Mouse (Mus musculus): ENCODE results near the gene Crabp1. TPM values are rescaled to one million over a fixed set of nuclear protein-coding genes. Genes with fewer than 3 reads are reported as not detected.

Gene Crabp1
- polyA plus RNA-seq, 2 experiments: 0.17 to 0.99 TPM

- Histone ChIP-seq H3K4me1 (replicated peaks; ENCODE audit: control insufficient read depth in 2 of 2, insufficient read depth in 2 of 2, low read length in 1 of 2) (no peaks in the 10 kb centered on the region), H3K4me3 (ENCODE audit: insufficient read depth in 1 of 2, low read depth in 2 of 2, low read length in 2 of 2) (no peak overlapping the region), H3K27ac (no peak overlapping the region), H3K27me3 (ENCODE audit: control insufficient read depth, insufficient read depth, low read length) (no peaks in the 10 kb centered on the region), H3K9me3 (ENCODE audit: control insufficient read depth, low read length) (no peaks in the 10 kb centered on the region), H3K9ac (replicated peaks) (no peak overlapping the region), H3K4me2 (ENCODE audit: low read depth) (no peak overlapping the region), H3K36me3 (replicated peaks; ENCODE audit: control insufficient read depth, insufficient read depth, low read depth) (no peaks in the 10 kb centered on the region)
- DNase-seq (ENCODE audit: low read depth in 3 of 3, low spot score in 3 of 3): no peak
- WGBS (ENCODE audit: insufficient replicate concordance): 55% methylated on average over 6 of the region's 6 CpGs
- ATAC-seq (ENCODE audit: insufficient read depth): no peak
- TF ChIP-seq EP300 (IDR thresholded peaks at IDR 0.05; ENCODE audit: low read depth) (no peak), CTCF (IDR thresholded peaks at IDR 0.05; ENCODE audit: low read depth) (no peak)
Measured at GRCm38 (mm10) chr9:54802749-54803679, 38.5 kb downstream of the Crabp1 start.

- H3K4me1 ChIP-seq (replicated peaks; ENCODE audit: control insufficient read depth in 2 of 2, insufficient read depth in 2 of 2, low read length in 1 of 2): no peaks in the 10 kb centered on the region
- no peak for DNase-seq (ENCODE audit: low read depth in 3 of 3, low spot score in 3 of 3)
- TF ChIP-seq EP300 (IDR thresholded peaks at IDR 0.05; ENCODE audit: low read depth): no peak
- TF ChIP-seq CTCF (IDR thresholded peaks at IDR 0.05; ENCODE audit: low read depth): no peak
- H3K27me3 ChIP-seq (ENCODE audit: control insufficient read depth, insufficient read depth, low read length): no peaks in the 10 kb centered on the region
- H3K9me3 ChIP-seq (ENCODE audit: control insufficient read depth, low read length): no peaks in the 10 kb centered on the region
- H3K36me3 ChIP-seq (replicated peaks; ENCODE audit: control insufficient read depth, insufficient read depth, low read depth): no peaks in the 10 kb centered on the region
- H3K4me2 ChIP-seq (ENCODE audit: low read depth): no peak overlapping the region
- H3K4me3 ChIP-seq (ENCODE audit: insufficient read depth in 1 of 2, low read depth in 2 of 2, low read length in 2 of 2): no peak overlapping the region
- no peak overlapping the region for H3K27ac ChIP-seq
- H3K9ac ChIP-seq (replicated peaks): no peak overlapping the region
- WGBS (ENCODE audit: insufficient replicate concordance): 55% methylated on average over 5 of the region's 5 CpGs
- no peak for ATAC-seq (ENCODE audit: insufficient read depth)
Measured at GRCm38 (mm10) chr9:54804351-54804750, 39.8 kb downstream of the Crabp1 start.

- DNase-seq (ENCODE audit: low read depth in 3 of 3, low spot score in 3 of 3) (no peak), ATAC-seq (ENCODE audit: insufficient read depth) (no peak)
Measured at GRCm38 (mm10) chr9:54807761-54808160, 43.2 kb downstream of the Crabp1 start.

GRCm38 (mm10) chr9:54809953-54810352, 45.4 kb downstream of the Crabp1 start:
- TF ChIP-seq EP300 (IDR thresholded peaks at IDR 0.05; ENCODE audit: low read depth): no peak

More at GRCm38 (mm10) chr9:54807761-54808160, 43.2 kb downstream of the Crabp1 start:
- H3K4me1 ChIP-seq (replicated peaks; ENCODE audit: control insufficient read depth in 2 of 2, insufficient read depth in 2 of 2, low read length in 1 of 2): no peaks in the 10 kb centered on the region
- H3K27ac ChIP-seq: no peak overlapping the region
- H3K27me3 ChIP-seq (ENCODE audit: control insufficient read depth, insufficient read depth, low read length): no peaks in the 10 kb centered on the region
- H3K36me3 ChIP-seq (replicated peaks; ENCODE audit: control insufficient read depth, insufficient read depth, low read depth): no peaks in the 10 kb centered on the region
- TF ChIP-seq EP300 (IDR thresholded peaks at IDR 0.05; ENCODE audit: low read depth) (no peak), CTCF (IDR thresholded peaks at IDR 0.05; ENCODE audit: low read depth) (no peak)
- no peak overlapping the region for H3K4me3 ChIP-seq (ENCODE audit: insufficient read depth in 1 of 2, low read depth in 2 of 2, low read length in 2 of 2)
- 39% methylated on average over 4 of the region's 4 CpGs for WGBS (ENCODE audit: insufficient replicate concordance)
- H3K9me3 ChIP-seq (ENCODE audit: control insufficient read depth, low read length): no peaks in the 10 kb centered on the region
- H3K4me2 ChIP-seq (ENCODE audit: low read depth): no peak overlapping the region
- H3K9ac ChIP-seq (replicated peaks): no peak overlapping the region

GRCm38 (mm10) chr9:54816508-54817201, 52.1 kb downstream of the Crabp1 start:
- Histone ChIP-seq H3K4me2 (ENCODE audit: low read depth) (no peak overlapping the region), H3K27ac (no peak overlapping the region), H3K4me1 (replicated peaks; ENCODE audit: control insufficient read depth in 2 of 2, insufficient read depth in 2 of 2, low read length in 1 of 2) (no peaks in the 10 kb centered on the region), H3K27me3 (ENCODE audit: control insufficient read depth, insufficient read depth, low read length) (no peaks in the 10 kb centered on the region), H3K9me3 (ENCODE audit: control insufficient read depth, low read length) (no peaks in the 10 kb centered on the region), H3K36me3 (replicated peaks; ENCODE audit: control insufficient read depth, insufficient read depth, low read depth) (no peaks in the 10 kb centered on the region), H3K4me3 (ENCODE audit: insufficient read depth in 1 of 2, low read depth in 2 of 2, low read length in 2 of 2) (no peak overlapping the region), H3K9ac (replicated peaks) (no peak overlapping the region)
- ATAC-seq (ENCODE audit: insufficient read depth) (no peak), DNase-seq (ENCODE audit: low read depth in 3 of 3, low spot score in 3 of 3) (no peak)
- 66% methylated on average over 10 of the region's 10 CpGs for WGBS (ENCODE audit: insufficient replicate concordance)
- TF ChIP-seq CTCF (IDR thresholded peaks at IDR 0.05; ENCODE audit: low read depth) (no peak), EP300 (IDR thresholded peaks at IDR 0.05; ENCODE audit: low read depth) (no peak)

More at GRCm38 (mm10) chr9:54809953-54810352, 45.4 kb downstream of the Crabp1 start:
- 35% methylated on average over 4 of the region's 4 CpGs for WGBS (ENCODE audit: insufficient replicate concordance)
- Histone ChIP-seq H3K27ac (no peak overlapping the region), H3K9me3 (ENCODE audit: control insufficient read depth, low read length) (no peaks in the 10 kb centered on the region), H3K27me3 (ENCODE audit: control insufficient read depth, insufficient read depth, low read length) (no peaks in the 10 kb centered on the region), H3K4me1 (replicated peaks; ENCODE audit: control insufficient read depth in 2 of 2, insufficient read depth in 2 of 2, low read length in 1 of 2) (no peaks in the 10 kb centered on the region), H3K9ac (replicated peaks) (no peak overlapping the region), H3K4me2 (ENCODE audit: low read depth) (no peak overlapping the region), H3K4me3 (ENCODE audit: insufficient read depth in 1 of 2, low read depth in 2 of 2, low read length in 2 of 2) (no peak overlapping the region), H3K36me3 (replicated peaks; ENCODE audit: control insufficient read depth, insufficient read depth, low read depth) (no peaks in the 10 kb centered on the region)
- no peak for ATAC-seq (ENCODE audit: insufficient read depth)
- DNase-seq (ENCODE audit: low read depth in 3 of 3, low spot score in 3 of 3): no peak
